Mouse (Mus musculus) heart, postnatal 0 days (tissue): Measurements from ENCODE around the gene Tcf19.

Source experiments
- CTCF ChIP-seq: IDR thresholded peaks from 2 replicates; pipeline ENCODE4 v1.5.1; 2016; ENCODE audit warnings: antibody characterized with exemption, control low read depth, low read depth
- EP300 ChIP-seq: IDR thresholded peaks from 2 replicates; pipeline ENCODE4 v1.6.1; 2016; ENCODE audit warnings: antibody characterized with exemption, low read depth

DNA sequence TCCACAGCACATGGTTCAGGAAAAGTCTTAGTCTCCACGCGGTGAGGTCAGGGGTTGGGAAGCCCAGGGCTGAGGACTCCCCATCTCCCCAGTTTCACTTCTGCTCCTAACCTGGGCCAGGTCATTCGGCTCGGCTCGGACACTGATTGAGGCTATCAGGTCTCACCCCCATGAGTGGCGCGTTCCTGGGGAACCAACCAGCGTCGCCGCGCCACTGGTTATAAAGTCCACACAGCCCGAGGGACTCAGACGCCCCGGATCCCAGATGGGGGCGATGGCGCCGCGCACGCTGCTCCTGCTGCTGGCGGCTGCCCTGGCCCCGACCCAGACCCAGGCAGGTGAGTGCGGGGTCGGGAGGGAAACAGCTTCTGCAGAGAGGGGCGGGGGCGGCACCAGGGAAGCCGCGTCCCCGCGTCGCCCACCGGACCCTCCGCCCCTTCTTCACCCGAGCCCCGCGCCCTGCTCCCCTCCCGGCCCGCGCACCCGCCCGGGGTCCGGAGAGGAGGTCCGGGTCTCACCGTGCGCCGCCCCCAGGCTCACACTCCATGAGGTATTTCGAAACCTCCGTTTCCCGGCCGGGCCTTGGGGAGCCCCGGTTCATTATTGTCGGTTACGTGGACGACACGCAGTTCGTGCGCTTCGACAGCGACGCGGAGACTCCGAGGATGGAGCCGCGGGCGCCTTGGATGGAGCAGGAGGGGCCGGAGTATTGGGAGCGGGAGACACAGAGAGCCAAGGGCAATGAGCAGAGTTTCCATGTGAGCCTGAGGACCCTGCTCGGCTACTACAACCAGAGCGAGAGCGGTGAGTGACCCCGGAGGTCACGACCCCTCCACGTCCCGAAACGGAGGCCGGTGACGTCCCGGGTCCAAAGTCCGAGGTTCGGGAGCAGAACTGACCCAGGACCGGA lies 46.5 kb downstream of the Tcf19 start, which contains the start of gene H2-Q10:
- TF ChIP-seq CTCF (no peak), EP300 (no peak)
